24 mouse cellular contexts compared by ENCODE assay signal in genomic region chr8:112390108-112390507, GRCm38 (mm10).
DNase-seq lines count a peak whose midpoint lies in the region; ATAC-seq and TF ChIP-seq lines count a peak whose summit lies in the region.
"Had no signal": no experiment of that assay in that cellular context is flagged by ENCODE, and none has a peak within 500 bp of the region (broad histone marks: within the 10 kb centered on the region; RNA-seq: fewer than 3 reads in every experiment).

No protein-coding gene starts in this region.

- DNase-seq in limb, embryonic 10.5 days (ENCODE audit: low spot score), result no peak
- DNase-seq in CH12.LX (ENCODE audit: extremely low read depth), result no peak
- no peak for DNase-seq in ES-E14 (ENCODE audit: low read depth, low spot score)
- DNase-seq in limb, embryonic 14.5 days (ENCODE audit: low spot score), result peak; percentile 30
- DNase-seq in layer of hippocampus, postnatal 14 days (ENCODE audit: low spot score in 2 of 2), result no peak
- no peak for DNase-seq in lung, adult 2 months
- no peak for DNase-seq in T-cell, adult 2 months (ENCODE audit: low spot score)
- DNase-seq: adrenal gland, adult 2 months; adrenal gland, adult 8-10 months; adrenal gland, postnatal 10 days; adrenal gland, postnatal 14 days; adrenal gland, postnatal 25 days; adrenal gland, postnatal 36 days; B cell, adult 2 months; cerebellum, adult 11 months; cerebellum, adult 11-12 months; cerebellum, adult 18-20 months; cerebellum, adult 2 months; cerebellum, adult 8-10 months had no signal

- no peak overlapping the region for H3K27ac ChIP-seq in limb, embryonic 13.5 days
- H3K27ac ChIP-seq in limb, embryonic 10.5 days, result no peak overlapping the region
- H3K27ac ChIP-seq in CH12.LX (ENCODE audit: insufficient read depth, low read depth) (no peak overlapping the region), ES-E14 (ENCODE audit: insufficient read depth, low read depth, low read length, poor library complexity, severe bottlenecking) (no peak overlapping the region)
- no peak overlapping the region for H3K27ac ChIP-seq in limb, embryonic 14.5 days (replicated peaks; ENCODE audit: low read depth, low read length)

- no peaks in the 10 kb centered on the region for H3K27me3 ChIP-seq in limb, embryonic 13.5 days
- no peaks in the 10 kb centered on the region for H3K27me3 ChIP-seq in limb, embryonic 10.5 days (ENCODE audit: low read depth, poor library complexity, severe bottlenecking)
- H3K27me3 ChIP-seq in CH12.LX (replicated peaks), result no peaks in the 10 kb centered on the region
- H3K27me3 ChIP-seq in limb, embryonic 14.5 days (ENCODE audit: control insufficient read depth, insufficient read depth, low read length), result no peaks in the 10 kb centered on the region
- H3K27me3 ChIP-seq: Patski had no signal

- 0 out of 2 replicates have a peak, but pooled peaks cover 5% of the 10 kb centered on the region for H3K4me1 ChIP-seq in limb, embryonic 13.5 days
- no peaks in the 10 kb centered on the region for H3K4me1 ChIP-seq in limb, embryonic 10.5 days
- H3K4me1 ChIP-seq in CH12.LX (ENCODE audit: control insufficient read depth in 1 of 2, insufficient read depth in 2 of 2) (no peaks in the 10 kb centered on the region), ES-E14 (ENCODE audit: control insufficient read depth in 2 of 2, insufficient read depth in 2 of 2, low read length in 2 of 2, poor library complexity in 1 of 2) (no peaks in the 10 kb centered on the region)
- H3K4me1 ChIP-seq in limb, embryonic 14.5 days (ENCODE audit: control insufficient read depth, insufficient read depth, low read length), result no peaks in the 10 kb centered on the region
- no peaks in the 10 kb centered on the region for H3K4me1 ChIP-seq in lung, adult 2 months (ENCODE audit: control insufficient read depth, insufficient read depth, low read length)

- no peak for TF ChIP-seq POLR2A in CH12.LX (IDR thresholded peaks at IDR 0.05; ENCODE audit: low read depth, low read length)
- TF ChIP-seq POLR2A in limb, embryonic 14.5 days (IDR thresholded peaks at IDR 0.05; ENCODE audit: borderline replicate concordance, extremely low read depth, insufficient read depth, insufficient read length), result no peak
- TF ChIP-seq POLR2A in lung, adult 2 months (IDR thresholded peaks at IDR 0.05; ENCODE audit: borderline replicate concordance, extremely low read depth, low read depth, low read length), result no peak

- 62% methylated on average over 4 of the region's 4 CpGs for WGBS in limb, embryonic 13.5 days
- 94% methylated on average over 4 of the region's 4 CpGs for WGBS in limb, embryonic 10.5 days
- 60% methylated on average over 4 of the region's 4 CpGs for WGBS in limb, embryonic 14.5 days
- WGBS in lung, adult 2 months, result 79% methylated on average over 4 of the region's 4 CpGs

- dilution Hi-C loops in CH12.LX (cut with MboI; ENCODE audit: extremely low pct_ligation_motif_present, extremely low pct_unique_long_range_greater_than_20kb, low sequenced_read_pairs), result no loop called here

- in situ Hi-C loops in CH12.LX (cut with MboI; ENCODE audit: low pct_ligation_motif_present, low pct_unique_long_range_greater_than_20kb, low sequenced_read_pairs), result no loop called here
- in situ Hi-C loops in ES-E14 (cut with MboI; ENCODE audit: low sequenced_read_pairs in 2 of 2, unreplicated experiment in 2 of 2), result no loop called here

- H3K9me3 ChIP-seq in limb, embryonic 13.5 days, result 0 out of 2 replicates have a peak, but pooled peaks cover 7% of the 10 kb centered on the region
- H3K9me3 ChIP-seq in limb, embryonic 10.5 days (replicated peaks), result no peaks in the 10 kb centered on the region
- peaks cover 57% of the 10 kb centered on the region for H3K9me3 ChIP-seq in CH12.LX (replicated peaks; ENCODE audit: low read length)
- H3K9me3 ChIP-seq in ES-E14 (ENCODE audit: control insufficient read depth, insufficient read depth, low read depth, low read length), result no peaks in the 10 kb centered on the region
- 0 out of 2 replicates have a peak, but pooled peaks cover 3% of the 10 kb centered on the region for H3K9me3 ChIP-seq in limb, embryonic 14.5 days (ENCODE audit: control insufficient read depth, low read length)

- no peak overlapping the region for H3K4me2 ChIP-seq in limb, embryonic 13.5 days (replicated peaks)
- no peak overlapping the region for H3K4me2 ChIP-seq in CH12.LX (ENCODE audit: insufficient read depth, low read depth, poor library complexity, severe bottlenecking)
- no peak overlapping the region for H3K4me2 ChIP-seq in limb, embryonic 14.5 days (replicated peaks; ENCODE audit: low read depth, low read length, severe bottlenecking)

- H3K79me2 ChIP-seq in CH12.LX (replicated peaks; ENCODE audit: control insufficient read depth, extremely low read depth, insufficient read depth, poor library complexity, severe bottlenecking), result no peaks in the 10 kb centered on the region

- TF ChIP-seq RAD21 in CH12.LX (IDR thresholded peaks at IDR 0.05; ENCODE audit: low read depth, low read length), result no peak

- ATAC-seq in limb, embryonic 13.5 days (ENCODE audit: low FRiP score, low read depth), result peak; percentile 24; the same call in 1 of the 2 replicates
- ATAC-seq in limb, embryonic 14.5 days (ENCODE audit: low FRiP score, low read depth), result no peak
- ATAC-seq: activated CD4-positive, CD25-positive, alpha-beta regulatory T cell, adult 4 months; CD4-positive, CD25-positive, alpha-beta regulatory T cell, adult 4 months; Patski had no signal

- H3K36me3 ChIP-seq in limb, embryonic 13.5 days, result no peaks in the 10 kb centered on the region
- no peaks in the 10 kb centered on the region for H3K36me3 ChIP-seq in limb, embryonic 10.5 days
- H3K36me3 ChIP-seq in CH12.LX (replicated peaks in 1 of 2; ENCODE audit: control insufficient read depth in 1 of 2, insufficient read depth in 1 of 2, low read length in 1 of 2) (no peaks in the 10 kb centered on the region), ES-E14 (ENCODE audit: control insufficient read depth, insufficient read depth, low read length, poor library complexity, severe bottlenecking) (no peaks in the 10 kb centered on the region)
- H3K36me3 ChIP-seq in limb, embryonic 14.5 days (ENCODE audit: control insufficient read depth, insufficient read depth, low read length), result no peaks in the 10 kb centered on the region
- H3K36me3 ChIP-seq: G1E had no signal

- TF ChIP-seq EP300 in CH12.LX (IDR thresholded peaks at IDR 0.05; ENCODE audit: low read length), result no peak

- H3K4me3 ChIP-seq in limb, embryonic 13.5 days, result no peak overlapping the region
- no peak overlapping the region for H3K4me3 ChIP-seq in limb, embryonic 10.5 days
- H3K4me3 ChIP-seq in CH12.LX (replicated peaks in 1 of 3; ENCODE audit: low read depth in 2 of 3, low read length in 2 of 3, poor library complexity in 1 of 3), result no peak overlapping the region
- H3K4me3 ChIP-seq in ES-E14 (ENCODE audit: insufficient read depth in 1 of 2, low read depth in 1 of 2, low read length in 2 of 2, poor library complexity in 1 of 2, severe bottlenecking in 1 of 2), result no peak overlapping the region
- H3K4me3 ChIP-seq in limb, embryonic 14.5 days (replicated peaks; ENCODE audit: low read length), result no peak overlapping the region
- H3K4me3 ChIP-seq in lung, adult 2 months (replicated peaks; ENCODE audit: extremely low read depth, low read depth, low read length), result no peak overlapping the region

- H3K9ac ChIP-seq in limb, embryonic 13.5 days, result no peak overlapping the region
- H3K9ac ChIP-seq in CH12.LX (ENCODE audit: insufficient read depth, low read depth) (no peak overlapping the region), ES-E14 (ENCODE audit: insufficient read depth, low read depth, low read length, poor library complexity, severe bottlenecking) (no peak overlapping the region)
- no peak overlapping the region for H3K9ac ChIP-seq in limb, embryonic 14.5 days (ENCODE audit: low read depth, low read length, severe bottlenecking)

- no peak for TF ChIP-seq CTCF in CH12.LX (conservative IDR thresholded peaks at IDR 0.05 in 1 of 2, IDR thresholded peaks at IDR 0.05 in 1 of 2; ENCODE audit: low read depth in 2 of 2, low read length in 2 of 2)
- TF ChIP-seq CTCF in lung, adult 2 months (IDR thresholded peaks at IDR 0.05; ENCODE audit: insufficient read depth, low read length), result no peak

TF ChIP-seq in CH12.LX, 34 proteins besides CTCF, POLR2A, EP300 and RAD21:
- no peak for TF ChIP-seq JUND (conservative IDR thresholded peaks at IDR 0.05; ENCODE audit: low read depth, low read length)
- no peak for TF ChIP-seq JUN (IDR thresholded peaks at IDR 0.05; ENCODE audit: insufficient read depth, low read depth, low read length)
- TF ChIP-seq MAFK (IDR thresholded peaks at IDR 0.05; ENCODE audit: insufficient replicate concordance, low read length), result peak; percentile 62; the same call in 1 of the 2 replicates
- TF ChIP-seq MAX (IDR thresholded peaks at IDR 0.05; ENCODE audit: low read length), result no peak
- TF ChIP-seq GABPA (IDR thresholded peaks at IDR 0.05; ENCODE audit: insufficient replicate concordance, low read depth, low read length), result no peak
- no peak for TF ChIP-seq ZC3H11A (IDR thresholded peaks at IDR 0.05; ENCODE audit: low read depth, low read length)
- no peak for TF ChIP-seq MXI1 (IDR thresholded peaks at IDR 0.05; ENCODE audit: low read depth, low read length)

TF ChIP-seq in ES-E14, 5 proteins besides CTCF, POLR2A, EP300 and RAD21:
- TF ChIP-seq ZC3H11A (IDR thresholded peaks at IDR 0.05; ENCODE audit: borderline replicate concordance, low read depth, low read length) (no peak), MAFK (IDR thresholded peaks at IDR 0.05; ENCODE audit: insufficient read depth, low read depth, low read length) (peak; percentile 88)
TF ChIP-seq in ES-E14: peak in this region for 1.
